Mouse (Mus musculus) myocyte (in vitro differentiated cells): ENCODE results near the gene Apobec3. TPM values are rescaled to one million over a fixed set of nuclear protein-coding genes. Genes with fewer than 3 reads are reported as not detected.

Experiments used
- H3K27me3 ChIP-seq: one replicate; pipeline ENCODE4 v1.6.1; 2011; ENCODE audit not compliant: control insufficient read depth, insufficient read depth, insufficient read length
- H3K36me3 ChIP-seq: one replicate; pipeline ENCODE4 v1.6.1; 2011; ENCODE audit not compliant: control insufficient read depth, insufficient read depth
- H3K4me2 ChIP-seq: one replicate; pipeline ENCODE4 v1.6.1; 2011; ENCODE audit warnings: low read depth, control low read depth
- H3K4me3 ChIP-seq: one replicate; pipeline ENCODE4 v1.5.1; 2011; ENCODE audit warnings: mild to moderate bottlenecking, control low read depth, moderate library complexity
- H3K79me2 ChIP-seq: one replicate; pipeline ENCODE4 v1.6.1; 2011; ENCODE audit not compliant: control insufficient read depth, insufficient read depth
- H3ac ChIP-seq: one replicate; pipeline ENCODE4 v1.6.1; 2011; ENCODE audit not compliant: control insufficient read depth, insufficient read length
- CEBPB ChIP-seq: IDR thresholded peaks from 2 replicates; pipeline ENCODE4 v1.6.1; 2011; ENCODE audit warnings: mild to moderate bottlenecking, moderate library complexity; ENCODE audit not compliant: poor library complexity, insufficient read depth, severe bottlenecking
- E2F4 ChIP-seq: IDR thresholded peaks from one replicate; pipeline ENCODE4 v1.6.1; 2011; ENCODE audit warnings: mild to moderate bottlenecking, control low read depth, moderate library complexity; ENCODE audit not compliant: insufficient read depth
- MAX ChIP-seq: IDR thresholded peaks from one replicate; pipeline ENCODE4 v1.6.1; 2011; ENCODE audit warnings: low read depth, mild to moderate bottlenecking, control low read depth
- MYOD1 ChIP-seq, 3 experiments: IDR thresholded peaks; one replicate each; pipeline ENCODE4 v1.6.1; 2011; ENCODE audit warnings: control low read depth in 2 of 3, low read depth in 2 of 3, mild to moderate bottlenecking in 2 of 3, moderate library complexity in 1 of 3; ENCODE audit not compliant: insufficient read length in 2 of 3, control insufficient read depth in 1 of 3
- MYOG ChIP-seq, 3 experiments: IDR thresholded peaks; one replicate each; pipeline ENCODE4 v1.6.1; 2011; ENCODE audit warnings: control low read depth in 2 of 3, low read depth in 2 of 3, mild to moderate bottlenecking in 2 of 3; ENCODE audit not compliant: insufficient read length in 2 of 3, control insufficient read depth in 1 of 3, insufficient read depth in 1 of 3
- POLR2A ChIP-seq: IDR thresholded peaks from one replicate; pipeline ENCODE4 v1.6.1; 2011; ENCODE audit warnings: low read depth, mild to moderate bottlenecking, control low read depth, moderate library complexity; ENCODE audit not compliant: insufficient read length
- POLR2AphosphoS2 ChIP-seq: IDR thresholded peaks from one replicate; pipeline ENCODE4 v1.6.1; 2011; ENCODE audit warnings: low read depth, control low read depth; ENCODE audit not compliant: insufficient read length
- REST ChIP-seq: IDR thresholded peaks from one replicate; pipeline ENCODE4 v1.6.1; 2011; ENCODE audit warnings: mild to moderate bottlenecking, control low read depth, moderate library complexity; ENCODE audit not compliant: insufficient read depth, insufficient read length
- SRF ChIP-seq: IDR thresholded peaks from one replicate; pipeline ENCODE4 v1.6.1; 2011; ENCODE audit warnings: low read depth; ENCODE audit not compliant: control insufficient read depth, insufficient read length
- TCF12 ChIP-seq: IDR thresholded peaks from one replicate; pipeline ENCODE4 v1.6.1; 2011; ENCODE audit warnings: mild to moderate bottlenecking, control low read depth; ENCODE audit not compliant: poor library complexity, insufficient read depth, severe bottlenecking
- TCF3 ChIP-seq: IDR thresholded peaks from one replicate; pipeline ENCODE4 v1.6.1; 2011; ENCODE audit warnings: low read depth, control low read depth; ENCODE audit not compliant: insufficient read length
- USF1 ChIP-seq: IDR thresholded peaks from one replicate; pipeline ENCODE4 v1.6.1; 2011; ENCODE audit warnings: low read depth, mild to moderate bottlenecking, control low read depth, moderate library complexity
- polyA plus RNA-seq: library from polyadenylated mRNA; unstranded; fragments of >200 nt; fragmentation: generic; extraction: Trizol; gene quantifications from one replicate; pipeline ENCODE4 v1.2.1, GENCODE M21; 2012; ENCODE audit warnings: missing spikeins

Apobec3 gene
- polyA plus RNA-seq, 1 experiment: 10.0 TPM

- Histone ChIP-seq H3ac (no peak overlapping the region), H3K36me3 (no peaks in the 10 kb centered on the region)
These were observed 49.5 kb downstream of the Apobec3 start for GRCm38 (mm10) chr15:79940932-79941331.

GRCm38 (mm10) chr15:79942541-79942940 is 51.1 kb downstream of the Apobec3 start:
- Histone ChIP-seq H3K4me3 (no peak overlapping the region), H3K4me2 (no peak overlapping the region), H3K79me2 (no peaks in the 10 kb centered on the region), H3K27me3 (no peaks in the 10 kb centered on the region), H3ac (no peak overlapping the region), H3K36me3 (no peaks in the 10 kb centered on the region)
- TF ChIP-seq POLR2AphosphoS2 (no peak), POLR2A (no peak), MYOD1 (IDR thresholded peaks at IDR 0.05; ENCODE audit: control insufficient read depth in 1 of 3, insufficient read length in 2 of 3, low read depth in 2 of 3) (no peak), USF1 (no peak), TCF3 (no peak), E2F4 (no peak), CEBPB (no peak), TCF12 (no peak), MYOG (IDR thresholded peaks at IDR 0.05; ENCODE audit: control insufficient read depth in 1 of 3, insufficient read depth in 1 of 3, insufficient read length in 2 of 3, low read depth in 2 of 3) (no peak), REST (no peak), SRF (no peak), MAX (no peak)

More at GRCm38 (mm10) chr15:79940932-79941331, 49.5 kb downstream of the Apobec3 start:
- H3K4me2 ChIP-seq: peak overlapping the region; percentile 70
- TF ChIP-seq CEBPB (no peak), SRF (no peak), REST (no peak), TCF3 (no peak), POLR2AphosphoS2 (no peak), USF1 (peak; percentile 6), POLR2A (no peak)
- peak overlapping the region; percentile 4 for H3K4me3 ChIP-seq
- no peaks in the 10 kb centered on the region for H3K27me3 ChIP-seq
- no peaks in the 10 kb centered on the region for H3K79me2 ChIP-seq

GRCm38 (mm10) chr15:79943584-79943983 is 52.1 kb downstream of the Apobec3 start:
- no peaks in the 10 kb centered on the region for H3K79me2 ChIP-seq
- H3K4me2 ChIP-seq: no peak overlapping the region
- TF ChIP-seq MAX (no peak), MYOG (IDR thresholded peaks at IDR 0.05; ENCODE audit: control insufficient read depth in 1 of 3, insufficient read depth in 1 of 3, insufficient read length in 2 of 3, low read depth in 2 of 3) (no peak), E2F4 (no peak), TCF12 (no peak), POLR2AphosphoS2 (no peak), MYOD1 (IDR thresholded peaks at IDR 0.05; ENCODE audit: control insufficient read depth in 1 of 3, insufficient read length in 2 of 3, low read depth in 2 of 3) (no peak), TCF3 (no peak), REST (no peak), POLR2A (no peak), USF1 (no peak), CEBPB (no peak), SRF (no peak)
- H3K36me3 ChIP-seq: no peaks in the 10 kb centered on the region
- no peaks in the 10 kb centered on the region for H3K27me3 ChIP-seq
- H3ac ChIP-seq: no peak overlapping the region
- no peak overlapping the region for H3K4me3 ChIP-seq

GRCm38 (mm10) chr15:79944948-79945347 is 53.5 kb downstream of the Apobec3 start:
- Histone ChIP-seq H3K4me2 (no peak overlapping the region), H3K36me3 (no peaks in the 10 kb centered on the region), H3K4me3 (no peak overlapping the region), H3K27me3 (no peaks in the 10 kb centered on the region), H3K79me2 (no peaks in the 10 kb centered on the region), H3ac (no peak overlapping the region)
- TF ChIP-seq MYOD1 (IDR thresholded peaks at IDR 0.05; ENCODE audit: control insufficient read depth in 1 of 3, insufficient read length in 2 of 3, low read depth in 2 of 3) (no peak), POLR2A (no peak), CEBPB (no peak), SRF (no peak), TCF12 (no peak), POLR2AphosphoS2 (no peak), MAX (no peak), E2F4 (no peak), REST (no peak), USF1 (no peak), MYOG (IDR thresholded peaks at IDR 0.05; ENCODE audit: control insufficient read depth in 1 of 3, insufficient read depth in 1 of 3, insufficient read length in 2 of 3, low read depth in 2 of 3) (no peak), TCF3 (no peak)

- TF ChIP-seq CEBPB: no peak
- peak in 1 of 3 experiments; percentile 12 for TF ChIP-seq MYOG (IDR thresholded peaks at IDR 0.05; ENCODE audit: control insufficient read depth in 1 of 3, insufficient read depth in 1 of 3, insufficient read length in 2 of 3, low read depth in 2 of 3)
- Histone ChIP-seq H3K27me3 (no peaks in the 10 kb centered on the region), H3K4me2 (no peak overlapping the region), H3ac (no peak overlapping the region), H3K4me3 (no peak overlapping the region), H3K79me2 (no peaks in the 10 kb centered on the region), H3K36me3 (no peaks in the 10 kb centered on the region)
These were observed 54.6 kb downstream of the Apobec3 start for GRCm38 (mm10) chr15:79946022-79946421.
